Mouse (Mus musculus) Patski (cell line): ENCODE data around the gene Hyal1. TPM values are rescaled to one million over a fixed set of nuclear protein-coding genes. Genes with fewer than 3 reads are reported as not detected.

Experiments
- ATAC-seq: fragments of 100-300 bp; one replicate; pipeline ENCODE4 v1.8.0; 2021
- CTCF ChIA-PET: fragments of 350-600 bp; sonication (Branson Sonifier 250); formaldehyde crosslinking; loops from one replicate; lab custom pipeline; 2022; ENCODE audit warnings: inconsistent platforms; lab: Charles Lee
- POLR2A ChIA-PET: fragments of 350-600 bp; sonication (Branson Sonifier 250); formaldehyde crosslinking; loops from one replicate; lab custom pipeline; 2022; ENCODE audit warnings: antibody characterized with exemption, inconsistent platforms; lab: Charles Lee
- DNase-seq: peaks from one replicate; pipeline ENCODE4 v3.0.0-alpha.2; 2011; ENCODE audit warnings: low read depth, low spot score
- H3K27me3 ChIP-seq: fragments of 371-371 bp; one replicate; pipeline ENCODE4 v1.5.1; 2021
- CTCF ChIP-seq: fragments of 100-300 bp; IDR thresholded peaks from one replicate; pipeline ENCODE4 v1.5.1; 2021
- in situ Hi-C: fragments of 300-500 bp; cut with MboI; formaldehyde crosslinking; loops from 3 replicates; pipeline ENCODE4 v1.11.1; 2018; ENCODE audit warnings: low pct_unique_long_range_greater_than_20kb, mixed read lengths
- polyA plus RNA-seq: library from polyadenylated mRNA; unstranded; gene quantifications from one replicate; pipeline ENCODE4 v1.2.3, GENCODE M21; 2021

Gene Hyal1
- polyA plus RNA-seq, 1 experiment from 2014 or later, result 1.2 TPM

DNA sequence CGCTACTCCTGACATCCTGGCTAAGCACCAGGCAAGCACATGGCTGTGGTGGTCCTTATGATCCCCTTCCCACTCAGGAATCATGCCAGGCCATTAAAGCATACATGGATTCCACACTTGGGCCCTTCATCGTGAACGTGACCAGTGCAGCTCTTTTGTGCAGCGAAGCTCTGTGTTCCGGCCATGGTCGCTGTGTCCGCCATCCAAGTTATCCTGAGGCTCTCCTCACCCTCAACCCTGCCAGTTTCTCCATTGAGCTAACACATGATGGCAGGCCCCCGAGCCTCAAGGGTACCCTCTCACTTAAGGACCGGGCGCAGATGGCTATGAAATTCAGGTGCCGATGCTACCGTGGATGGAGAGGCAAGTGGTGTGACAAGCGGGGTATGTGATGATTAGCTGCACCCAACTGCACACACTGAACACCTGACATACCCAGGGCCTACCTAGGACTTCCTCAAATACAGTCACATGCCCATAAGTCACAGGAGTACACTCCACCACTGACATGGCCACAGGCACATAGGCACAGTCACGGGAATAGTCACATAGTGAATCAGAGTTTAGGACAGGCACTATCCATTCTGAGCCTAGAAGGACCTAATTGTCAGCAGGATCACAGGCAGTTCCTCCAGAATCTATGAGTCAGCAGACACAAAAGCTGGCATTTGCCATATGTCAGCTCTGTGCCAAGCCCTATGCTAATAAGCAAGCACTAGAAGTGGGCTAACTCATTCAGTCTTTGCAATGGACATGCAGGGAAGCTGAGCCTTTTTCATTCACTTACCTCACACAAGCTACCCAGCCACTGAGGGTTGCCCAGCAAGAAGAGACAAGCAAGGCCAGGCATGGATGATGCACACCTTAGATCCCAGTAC lies 2.5 kb downstream of the Hyal1 start:
- CTCF ChIA-PET, result interaction anchor here (1.2 to 2.9 kb wide), 5 partner anchors 9 to 65 kb away, joined by 3 to 19 read pairs (median 9); partner anchors contain the start of gene Hyal2
- POLR2A ChIA-PET, result interaction anchor here (0.5 to 3.2 kb wide), 4 partner anchors 8 to 295 kb away, joined by 3 to 9 read pairs (median 4); partner anchors contain the start of genes Ifrd2 and Tusc2
- peak; percentile 40 for ATAC-seq
- no peak for TF ChIP-seq CTCF
- no peaks in the 10 kb centered on the region for H3K27me3 ChIP-seq
- no peak for DNase-seq
- in situ Hi-C loops, result no loop called here

- ChIA-PET CTCF (interaction anchor here (1.0 to 2.9 kb wide), 6 partner anchors 11 to 64 kb away, joined by 3 to 19 read pairs (median 7); partner anchors contain the start of gene Hyal2), POLR2A (interaction anchor here (0.5 to 3.2 kb wide), 4 partner anchors 11 to 28 kb away, joined by 3 to 9 read pairs (median 6); partner anchors contain the start of gene Tusc2)
- H3K27me3 ChIP-seq, result no peaks in the 10 kb centered on the region
- TF ChIP-seq CTCF, result no peak
- DNase-seq (no peak), ATAC-seq (peak; percentile 69)
- in situ Hi-C loops, result no loop called here
Observed at GRCm38 (mm10) chr9:107580501-107581317, 4.0 kb downstream of the Hyal1 start, which contains the start of gene Hyal3. Gene Hyal3 (plus strand): TSS chr9:107580818.

DNA sequence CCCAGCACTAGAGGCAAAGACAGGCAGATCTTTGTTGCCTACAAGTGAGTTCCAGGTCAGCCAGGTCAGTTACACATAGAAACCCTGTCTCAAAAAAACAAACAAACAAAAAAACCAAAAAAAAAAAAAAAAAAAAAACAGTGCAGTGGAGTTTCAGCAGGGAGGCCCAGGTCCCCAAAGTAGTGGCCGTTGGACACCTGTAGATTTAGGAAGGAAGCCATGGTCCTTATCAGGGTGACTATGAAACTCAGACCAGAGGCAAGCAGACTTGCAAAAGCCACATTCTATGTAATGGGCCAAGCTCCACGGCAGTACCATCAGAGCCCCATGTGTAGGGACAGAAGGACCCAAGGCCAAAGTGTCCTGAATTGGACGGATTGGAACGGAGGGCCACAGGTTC lies 4.9 kb downstream of the Hyal1 start:
- in situ Hi-C loops, result no loop called here
- POLR2A ChIA-PET, result interaction anchor here (0.5 to 3.2 kb wide), 3 partner anchors 12 to 27 kb away, joined by 3 to 9 read pairs (median 8); partner anchors contain the start of gene Tusc2
- no peak for ATAC-seq
- CTCF ChIA-PET, result interaction anchor here (1.0 kb wide), 1 partner anchor 44 kb away, joined by 3 read pairs; no protein-coding TSS in a partner anchor
- no peak for DNase-seq
- no peak for TF ChIP-seq CTCF
- H3K27me3 ChIP-seq, result no peaks in the 10 kb centered on the region

GRCm38 (mm10) chr9:107582509-107583062 lies 5.9 kb downstream of the Hyal1 start:
- ATAC-seq, result no peak
- POLR2A ChIA-PET, result interaction anchor here (1.1 to 3.2 kb wide), 2 partner anchors 17 to 20 kb away, joined by 3 to 9 read pairs; partner anchors contain the start of gene Tusc2
- CTCF ChIA-PET, result no interaction called here
- DNase-seq, result no peak
- no peak for TF ChIP-seq CTCF
- no peaks in the 10 kb centered on the region for H3K27me3 ChIP-seq
- in situ Hi-C loops, result no loop called here

- ATAC-seq (no peak), DNase-seq (no peak)
- CTCF ChIA-PET, result no interaction called here
- in situ Hi-C loops, result no loop called here
- POLR2A ChIA-PET, result no interaction called here
- no peak for TF ChIP-seq CTCF
- no peaks in the 10 kb centered on the region for H3K27me3 ChIP-seq
Observed at GRCm38 (mm10) chr9:107583174-107583573, 6.4 kb downstream of the Hyal1 start.

DNA sequence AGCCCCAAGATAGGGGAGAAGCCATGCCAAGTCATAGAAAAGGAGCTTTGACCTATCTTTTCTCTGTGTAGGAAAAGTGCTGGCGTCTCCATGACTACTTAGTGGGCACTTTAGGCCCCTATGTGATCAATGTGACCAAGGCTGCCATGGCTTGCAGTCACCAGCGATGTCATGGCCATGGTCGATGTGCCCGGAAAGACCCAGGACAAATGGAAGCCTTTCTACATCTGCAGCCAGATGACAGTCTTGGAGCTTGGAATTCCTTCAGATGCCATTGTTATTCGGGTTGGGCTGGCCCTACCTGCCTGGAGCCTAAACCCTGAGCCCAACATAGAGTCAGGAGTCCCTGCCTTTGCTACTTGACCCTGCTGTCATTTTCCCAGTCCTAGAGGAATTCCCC lies 9.8 kb downstream of the Hyal1 start:
- ChIA-PET POLR2A (interaction anchor here (1.5 kb wide), 1 partner anchor 32 kb away, joined by 3 read pairs; no protein-coding TSS in a partner anchor), CTCF (interaction anchor here (1.5 to 1.6 kb wide), 2 partner anchors 17 to 21 kb away, joined by 3 to 5 read pairs; no protein-coding TSS in a partner anchor)
- in situ Hi-C loops, result no loop called here
- no peak for TF ChIP-seq CTCF
- DNase-seq, result no peak
- no peaks in the 10 kb centered on the region for H3K27me3 ChIP-seq
- ATAC-seq, result no peak

DNA sequence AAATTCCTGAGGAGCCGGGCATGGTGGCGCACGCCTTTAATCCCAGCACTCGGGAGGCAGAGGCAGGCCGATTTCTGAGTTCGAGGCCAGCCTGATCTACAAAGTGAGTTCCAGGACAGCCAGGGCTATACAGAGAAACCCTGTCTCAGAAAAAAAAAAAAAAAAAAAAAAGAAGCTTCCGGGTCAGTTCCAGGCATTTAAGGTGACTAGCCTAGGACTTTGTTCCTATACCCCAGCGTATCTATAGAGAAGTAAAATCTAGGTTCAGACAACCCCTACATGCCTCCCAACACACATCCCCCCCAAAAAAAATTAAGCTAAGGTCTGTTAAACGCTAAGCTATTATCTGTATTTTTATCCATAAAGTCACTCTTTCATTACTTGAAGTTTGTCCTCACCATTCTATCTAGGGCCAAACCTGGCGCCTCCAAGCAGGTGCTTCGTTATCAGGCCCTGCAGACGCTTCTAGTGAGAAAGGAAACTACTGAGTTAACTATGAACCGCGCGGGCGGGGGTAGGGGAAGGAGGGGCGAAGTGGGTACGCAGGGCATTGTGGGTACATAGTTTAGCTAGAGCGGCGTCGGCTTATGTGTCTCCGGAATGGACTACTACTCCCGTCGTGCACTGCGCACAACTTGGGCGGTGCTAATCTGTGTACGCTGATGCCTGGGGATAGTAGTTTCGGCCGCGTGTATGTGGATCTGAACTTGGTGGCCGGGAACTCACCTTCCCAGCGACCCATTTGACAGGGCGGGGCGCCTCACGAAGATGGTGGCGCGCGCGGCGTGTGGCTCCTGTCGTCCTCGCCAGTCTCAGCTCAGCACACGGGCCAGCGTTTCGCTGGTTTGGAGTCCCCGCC lies 10.5 kb downstream of the Hyal1 start, which contains the start of gene Ifrd2:
TSS of gene Ifrd2 (plus strand) at position 669 of the 859 bp plus-strand sequence.
- DNase-seq, result peak; percentile 85
- peak; percentile 97 for ATAC-seq
- POLR2A ChIA-PET, result interaction anchor here (0.9 to 1.5 kb wide), 3 partner anchors 8 to 33 kb away, joined by 3 to 5 read pairs (median 4); partner anchors contain the start of gene Naa80
- CTCF ChIA-PET, result interaction anchor here (1.0 to 1.6 kb wide), 2 partner anchors 18 to 26 kb away, joined by 4 to 5 read pairs; no protein-coding TSS in a partner anchor
- TF ChIP-seq CTCF, result no peak
- no peaks in the 10 kb centered on the region for H3K27me3 ChIP-seq
- in situ Hi-C loops, result no loop called here

GRCm38 (mm10) chr9:107587833-107588639 lies 11.3 kb downstream of the Hyal1 start:
- TF ChIP-seq CTCF, result no peak
- DNase-seq (no peak), ATAC-seq (peak; percentile 29)
- in situ Hi-C loops, result no loop called here
- CTCF ChIA-PET, result interaction anchor here (1.0 to 1.6 kb wide), 2 partner anchors 19 to 25 kb away, joined by 4 to 5 read pairs; no protein-coding TSS in a partner anchor
- POLR2A ChIA-PET, result interaction anchor here (0.9 to 1.5 kb wide), 4 partner anchors 9 to 47 kb away, joined by 3 to 5 read pairs (median 4); partner anchors contain the start of genes Gnai2 and Naa80
- H3K27me3 ChIP-seq, result no peaks in the 10 kb centered on the region
